Mouse (Mus musculus) hematopoietic stem cell, adult 5-6 weeks (primary cell): ENCODE results near the gene Mettl27. TPM values are rescaled to one million over a fixed set of nuclear protein-coding genes. Genes with fewer than 3 reads are reported as not detected.
"Not testable (repeated sequence)": the region's sequence is repeated elsewhere in the genome, so short reads cannot be mapped to it uniquely, and the experiment has no call there.

Experiments
- ATAC-seq, 2 experiments: fragments of 125-278 bp in 1 of 2; replicated peaks in 1 of 2; 2 replicates each; pipeline ENCODE4 v1.8.0; 2016 to 2017; ENCODE audit warnings: inconsistent platforms in 2 of 2, mild to moderate bottlenecking in 2 of 2, moderate number of reproducible peaks in 2 of 2, low read depth in 1 of 2, moderate TSS enrichment in 1 of 2; ENCODE audit not compliant: low FRiP score in 2 of 2, poor library complexity in 2 of 2, severe bottlenecking in 2 of 2, insufficient read depth in 1 of 2, low TSS enrichment in 1 of 2
- total RNA-seq: library from RNA; stranded (forward); fragments of 172-1452, 232-1000 nt; gene quantifications from 2 replicates; pipeline ENCODE4 v1.2.3, GENCODE M21; 2017

The Mettl27 gene
- total RNA-seq, 1 experiment from 2014 or later, result 13.8 TPM

DNA sequence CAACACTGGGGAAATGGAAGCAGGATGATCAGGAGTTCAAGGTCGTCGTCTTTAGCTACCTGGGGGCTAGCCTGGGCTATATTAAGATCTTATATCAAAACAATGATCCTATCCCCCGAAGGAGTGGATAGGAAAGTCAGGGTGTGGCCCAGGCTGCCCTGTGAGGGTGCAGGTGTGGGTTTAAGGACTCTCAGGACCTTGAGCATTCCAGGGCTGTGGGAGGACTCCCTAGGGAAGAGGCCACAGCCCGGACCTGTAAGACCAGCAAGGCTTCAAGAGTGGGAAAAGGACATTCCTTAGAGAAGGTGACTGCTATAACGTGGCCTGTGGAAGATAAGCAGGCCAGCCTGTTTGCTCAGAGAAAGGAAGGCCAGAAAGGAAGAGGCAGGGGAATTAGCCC is 12.0 kb downstream of the Mettl27 start:
- ATAC-seq, result no peak

- no peak for ATAC-seq
Observed at GRCm38 (mm10) chr5:134945266-134945959, 13.2 kb downstream of the Mettl27 start.

- no peak for ATAC-seq
Observed at GRCm38 (mm10) chr5:134946063-134946856, 14.1 kb downstream of the Mettl27 start.

- ATAC-seq, result no peak
Observed at GRCm38 (mm10) chr5:134946857-134947255, 14.7 kb downstream of the Mettl27 start, which contains the start of gene Cldn4. Cldn4 (minus strand) TSS chr5:134946934.

DNA sequence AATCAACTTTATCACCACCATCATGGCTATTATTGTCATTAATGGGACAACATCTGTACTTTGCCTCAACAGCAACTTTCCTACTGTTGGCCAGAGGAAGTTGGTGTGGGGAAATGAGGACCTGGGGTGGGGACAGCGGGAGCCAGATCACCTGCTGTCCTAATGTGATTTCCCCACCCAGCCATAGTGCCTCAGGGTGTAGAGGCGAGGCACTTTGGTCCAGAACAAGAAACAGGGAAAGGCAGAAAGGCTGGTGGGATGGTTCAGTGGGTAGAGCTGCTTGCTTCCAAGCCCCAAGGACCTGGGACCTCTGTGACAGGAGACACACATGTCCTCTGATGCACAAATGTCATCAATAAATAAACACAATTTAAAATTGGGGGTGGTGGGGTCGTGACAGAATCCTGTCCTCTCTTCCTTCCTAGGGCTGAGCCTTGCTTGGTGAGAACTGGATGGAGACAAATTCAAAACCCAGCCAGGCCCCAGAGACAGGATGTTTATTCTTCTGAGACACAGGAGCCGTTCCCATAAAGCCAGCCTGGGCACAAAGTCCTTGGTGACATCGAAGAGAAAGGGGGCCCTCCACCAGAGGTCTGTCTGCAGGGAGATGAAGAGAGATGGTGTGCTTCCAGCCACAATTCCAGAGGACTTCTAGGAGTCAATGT is 15.4 kb downstream of the Mettl27 start:
- no peak for ATAC-seq

DNA sequence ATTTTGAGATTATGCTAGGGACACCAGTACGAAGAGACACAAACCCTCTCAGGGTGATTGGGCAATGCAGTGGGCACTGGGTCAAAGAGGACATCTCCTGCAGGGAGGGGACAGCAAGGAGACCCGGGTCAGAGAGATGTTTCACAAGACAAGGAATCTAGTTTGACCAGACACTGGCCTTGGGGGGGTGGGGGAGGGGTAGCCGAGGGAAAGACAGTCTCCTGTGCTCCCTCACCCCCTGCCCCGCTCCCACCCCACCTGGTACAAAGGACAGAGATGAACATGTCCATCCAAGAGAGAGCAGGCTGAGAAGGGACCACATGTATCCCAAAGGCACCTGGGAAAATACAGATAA is 15.9 kb downstream of the Mettl27 start:
- ATAC-seq, result no peak

- peak; percentile 54 to 67 for ATAC-seq
Observed at GRCm38 (mm10) chr5:134951053-134951884, 19.1 kb downstream of the Mettl27 start.

DNA sequence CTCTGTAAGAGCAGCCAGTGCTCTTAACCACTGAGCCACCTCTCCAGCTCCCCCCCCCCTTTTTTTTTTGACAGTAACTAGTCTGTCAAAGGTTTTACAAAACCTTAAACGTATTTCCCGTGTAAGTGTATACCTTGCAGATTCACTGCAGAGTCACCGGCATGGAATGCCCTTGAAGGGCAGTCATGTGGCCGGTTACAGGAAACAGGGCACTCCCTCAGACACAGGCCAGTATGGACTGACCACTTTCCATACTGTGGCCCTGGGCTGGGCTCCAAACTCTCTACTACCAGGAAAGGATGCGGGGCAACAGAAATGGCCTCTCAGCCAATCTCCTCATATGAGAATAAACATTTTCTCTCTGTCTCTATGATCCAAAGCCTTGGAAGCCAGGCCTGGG is 23.3 kb downstream of the Mettl27 start:
- ATAC-seq, result no peak

- ATAC-seq, result peak; percentile 19 to 25; a peak in 2 of 4 replicates
Observed at GRCm38 (mm10) chr5:134959114-134959513, 26.9 kb downstream of the Mettl27 start.

DNA sequence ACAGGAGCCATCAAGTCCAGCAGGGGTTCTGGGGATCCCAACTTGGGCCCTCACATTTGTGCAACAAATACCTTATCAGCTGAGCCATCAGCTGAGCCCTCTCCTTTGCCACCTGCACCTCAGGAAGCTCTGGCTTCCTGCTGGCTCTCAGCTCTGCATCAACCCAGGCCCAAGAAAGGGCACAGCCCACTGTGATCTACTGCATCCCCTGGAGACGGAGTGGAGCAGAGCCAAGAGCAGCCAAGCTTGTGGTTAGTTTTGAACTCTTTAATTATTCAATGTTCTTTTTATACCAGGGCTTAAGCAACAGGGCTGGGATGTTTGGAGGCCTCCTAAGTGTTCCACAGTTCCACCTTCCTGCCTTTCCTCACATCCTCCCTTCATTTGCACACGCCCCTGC is 28.3 kb downstream of the Mettl27 start:
- peak; percentile 88 to 90 for ATAC-seq

DNA sequence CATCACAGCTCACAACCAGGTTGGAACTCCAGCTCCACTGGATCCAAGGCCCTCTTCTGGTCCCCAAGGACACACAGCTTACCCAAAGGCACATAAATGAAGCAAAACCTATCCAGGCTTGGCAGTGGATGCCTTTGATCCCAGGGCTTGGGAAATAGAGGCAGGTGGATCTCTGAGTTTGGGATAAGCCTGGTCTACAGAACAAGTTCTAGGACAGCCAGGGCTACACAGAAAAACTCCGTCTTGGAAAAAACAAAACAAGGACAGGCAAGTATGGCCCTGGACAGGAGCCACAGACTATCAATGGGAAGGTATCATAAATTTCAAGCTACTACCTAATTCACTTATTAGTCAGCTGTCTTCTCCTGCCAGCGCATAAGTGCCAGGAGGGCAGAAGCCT is 29.4 kb downstream of the Mettl27 start:
- no peak for ATAC-seq

GRCm38 (mm10) chr5:134963546-134963945 is 31.4 kb downstream of the Mettl27 start:
- no peak for ATAC-seq

GRCm38 (mm10) chr5:134964655-134965054 is 32.5 kb downstream of the Mettl27 start:
- not testable (repeated sequence) for ATAC-seq

DNA sequence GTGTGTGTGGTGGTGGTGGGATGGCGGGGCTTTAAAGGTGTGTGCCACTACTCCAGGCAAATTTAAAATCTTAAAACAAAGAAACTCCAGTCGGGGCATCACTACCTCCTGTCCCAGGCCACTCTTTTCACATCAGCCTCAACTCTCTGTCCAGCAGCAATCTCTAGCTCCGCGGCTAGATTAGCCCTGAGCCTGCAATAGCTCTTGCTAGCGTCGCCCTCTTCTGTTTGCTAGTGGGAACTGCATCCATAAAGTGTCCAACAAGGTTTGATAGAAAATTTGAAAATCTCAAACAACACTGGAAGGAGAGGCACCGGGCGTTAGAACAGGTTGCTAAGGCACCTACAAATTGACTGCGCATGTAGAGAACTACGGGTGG is 33.3 kb downstream of the Mettl27 start:
- ATAC-seq, result peak; percentile 58 to 62

DNA sequence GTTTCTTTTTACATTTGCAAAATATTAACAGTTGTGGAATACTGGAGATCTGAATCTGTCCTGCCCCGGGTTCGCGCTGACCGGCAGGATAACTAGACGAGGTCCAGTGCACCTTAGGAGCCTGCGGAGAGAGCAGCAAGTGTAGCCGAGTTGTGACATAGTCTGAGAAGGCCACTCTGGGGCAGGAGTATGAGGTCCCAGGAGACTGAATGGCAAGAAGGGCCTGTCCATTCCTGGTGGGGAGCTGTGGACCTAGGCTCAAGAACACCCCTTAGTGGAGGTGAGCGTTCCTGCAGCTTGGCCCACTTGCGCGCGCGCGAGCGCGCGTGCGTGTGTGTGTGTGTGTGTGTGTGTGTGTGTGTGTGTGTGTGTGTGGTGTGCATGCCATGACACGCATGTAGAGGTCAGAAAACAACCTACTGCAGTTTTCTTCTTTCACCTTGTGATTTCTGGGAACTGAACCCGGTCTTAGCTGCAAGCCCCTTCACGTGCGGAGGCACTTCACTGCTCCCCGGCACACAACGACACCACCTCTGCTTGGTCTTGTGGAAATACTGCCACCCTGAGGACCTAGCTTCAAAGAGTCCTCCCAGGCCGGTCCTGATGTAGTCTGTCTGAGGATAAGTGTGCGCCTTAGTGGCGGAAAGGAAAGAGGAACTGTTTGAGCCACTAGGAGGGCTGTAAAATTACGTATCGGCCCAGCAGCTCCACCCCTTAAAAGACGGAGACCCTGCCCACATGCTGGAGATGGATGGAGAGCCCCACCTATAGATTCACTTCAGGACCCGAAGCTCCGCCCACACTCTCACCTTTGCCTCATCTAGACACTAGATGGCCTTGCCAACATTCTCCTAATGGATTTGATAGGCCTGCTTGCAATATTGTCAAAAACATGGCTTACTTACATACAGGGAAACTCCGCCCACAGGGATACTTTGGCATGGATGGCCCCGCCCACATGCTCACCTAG is 34.0 kb downstream of the Mettl27 start:
- ATAC-seq, result peak; percentile 82 to 89

- no peak for ATAC-seq
Observed at GRCm38 (mm10) chr5:134967164-134967944, 35.2 kb downstream of the Mettl27 start.
